Mouse (Mus musculus): ENCODE data around the gene Inpp4b.

DNA sequence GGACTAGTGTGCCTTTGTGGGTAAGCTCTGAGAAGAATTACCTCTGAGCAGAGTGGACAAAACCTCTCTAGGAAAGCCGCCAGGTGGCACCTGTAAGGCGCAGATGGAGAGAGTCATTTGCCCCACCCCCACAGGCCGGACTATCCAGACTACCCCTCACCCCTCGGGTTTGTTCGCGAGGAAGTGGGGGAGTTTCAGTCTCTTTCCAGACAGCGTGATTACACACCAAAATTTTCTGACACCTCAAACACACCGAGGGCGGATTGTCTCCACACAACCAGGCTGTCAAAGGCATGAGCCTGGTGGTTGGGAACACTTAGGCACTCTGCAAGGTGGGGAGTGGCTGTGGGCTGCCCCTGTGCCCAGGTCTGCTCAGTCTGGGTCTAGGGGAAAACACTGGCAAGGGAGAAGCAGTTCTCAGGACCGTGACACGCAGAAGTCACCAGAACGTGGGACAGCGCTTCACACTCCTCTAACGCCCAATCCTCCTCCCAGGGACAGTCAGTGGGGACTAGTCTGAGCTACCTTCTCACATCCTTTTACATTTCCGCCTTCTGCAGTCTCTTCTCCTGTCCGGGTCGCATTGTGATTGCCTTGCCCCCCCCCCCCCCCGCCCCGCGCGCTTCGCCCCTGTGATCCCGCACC lies 643 bp upstream of the Inpp4b start:
- TF ChIP-seq CTCF (IDR thresholded peaks at IDR 0.05; ENCODE audit: borderline replicate concordance, insufficient read depth, low read length): no peak
- TF ChIP-seq POLR2A (IDR thresholded peaks at IDR 0.05; ENCODE audit: low read depth, low read length): no peak

All from embryonic fibroblast, embryonic 13.5 days (primary cell).